Comparison of ENCODE assay signal across 7 mouse cellular contexts in genomic region chr16:73098760-73099159, GRCm38 (mm10).
DNase-seq lines count a peak whose midpoint lies in the region; ATAC-seq lines count a peak whose summit lies in the region.

No protein-coding gene starts in this region.

- H3K4me1 ChIP-seq in limb, embryonic 11.5 days (ENCODE audit: control insufficient read depth, insufficient read depth, low read length): peaks cover 11% of the 10 kb centered on the region

- H3K4me3 ChIP-seq in limb, embryonic 11.5 days (ENCODE audit: low read depth, low read length): no peak overlapping the region

- H3K27ac ChIP-seq in limb, embryonic 11.5 days (replicated peaks; ENCODE audit: low read depth, low read length): no peak overlapping the region

- 24% methylated on average over 4 of the region's 4 CpGs for WGBS in limb, embryonic 11.5 days

- intact Hi-C loops in left cerebral cortex, postnatal 14 days (cut with DNase I): loop anchor here (5.0 kb wide), 1 partner anchor 1314 kb away; the partner anchor contains the start of gene Robo2

- H3K27me3 ChIP-seq in limb, embryonic 11.5 days (ENCODE audit: control insufficient read depth, insufficient read depth, low read length): no peaks in the 10 kb centered on the region

- no peak overlapping the region for H3K9ac ChIP-seq in limb, embryonic 11.5 days (ENCODE audit: low read length)

- peak; percentile 22 to 39 for DNase-seq in left cerebral cortex, postnatal 14 days (ENCODE audit: low spot score in 2 of 2)
- DNase-seq in left cerebral cortex, adult 8-10 months (ENCODE audit: low spot score in 2 of 2): no peak
- DNase-seq in R1 (ENCODE audit: low read depth, low spot score): peak; percentile 56
- peak; percentile 52 for DNase-seq in limb, embryonic 11.5 days (ENCODE audit: low spot score)
- no peak for DNase-seq in frontal cortex, postnatal 25 days (ENCODE audit: low spot score in 2 of 2)
- no peak for DNase-seq in ovary, adult 18-20 months (ENCODE audit: low spot score)

- peak; percentile 73 for ATAC-seq in common myeloid progenitor, adult 5-6 weeks (replicated peaks; ENCODE audit: low read depth, poor library complexity, severe bottlenecking)
- no peak for ATAC-seq in limb, embryonic 11.5 days (ENCODE audit: insufficient number of reproducible peaks, low FRiP score, low TSS enrichment, low read depth)

- no peak overlapping the region for H3K4me2 ChIP-seq in limb, embryonic 11.5 days (ENCODE audit: low read depth, severe bottlenecking)

- no peaks in the 10 kb centered on the region for H3K9me3 ChIP-seq in limb, embryonic 11.5 days (ENCODE audit: control insufficient read depth, low read length)

- no peaks in the 10 kb centered on the region for H3K36me3 ChIP-seq in limb, embryonic 11.5 days (ENCODE audit: control insufficient read depth, insufficient read depth, low read length)

Comparison
In these comparisons a context has a peak if more than half of its experiments do, and no peak if none do; other contexts are left out.
1. DNase-seq: peak in left cerebral cortex, postnatal 14 days (2 of 2), R1 (single experiment) and limb, embryonic 11.5 days (single experiment); none in left cerebral cortex, adult 8-10 months (0 of 2), frontal cortex, postnatal 25 days (0 of 2) and ovary, adult 18-20 months (single experiment).